Mouse (Mus musculus): Measurements from ENCODE around the gene Ranbp17.

- TF ChIP-seq POLR2A (IDR thresholded peaks at IDR 0.05; ENCODE audit: low read depth, low read length) (no peak), CTCF (IDR thresholded peaks at IDR 0.05; ENCODE audit: borderline replicate concordance, insufficient read depth, low read length) (no peak)
Observed at GRCm38 (mm10) chr11:33536636-33537035, 23.1 kb upstream of the Ranbp17 start.
